In the genomic region with DNA sequence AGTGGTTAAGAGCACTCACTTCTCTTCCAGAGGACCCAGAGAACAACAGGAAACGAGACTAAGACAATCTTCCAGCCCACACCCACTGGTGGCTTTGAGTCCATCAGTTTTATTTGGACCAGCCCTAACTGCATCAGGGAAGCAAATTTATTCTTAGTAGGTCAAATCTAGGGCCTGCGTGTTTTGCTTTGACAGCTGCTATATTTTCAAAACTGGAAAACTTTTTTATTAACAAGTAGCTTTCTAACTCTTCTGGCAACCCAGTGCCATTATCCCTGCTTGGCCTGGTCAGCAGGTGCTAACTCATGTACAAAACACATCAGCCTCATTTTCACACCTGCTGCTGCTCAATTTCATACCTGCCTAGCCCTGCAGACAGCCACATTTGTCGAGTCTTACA, we compare ENCODE assay signal across 18 mouse cellular contexts.
"Had no signal": no experiment of that assay in that cellular context is flagged by ENCODE, and none has a peak within 500 bp of the region (broad histone marks: within the 10 kb centered on the region; RNA-seq: fewer than 3 reads in every experiment).

No protein-coding gene starts in this region.

- DNase-seq: lung, adult 18-20 months; lung, embryonic 14.5 days; lung, postnatal 10 days; lung, postnatal 4 days; midbrain, embryonic 14.5 days; retina, postnatal 1 day; right cerebral cortex, adult 18-20 months; right cerebral cortex, postnatal 25 days; right cerebral cortex, postnatal 4 days; spleen, adult 18-20 months; thymus, adult 18-20 months; thymus, postnatal 14 days; thymus, postnatal 36 days had no signal

- H3K4me3 ChIP-seq: midbrain, embryonic 10.5 days; midbrain, embryonic 12.5 days; myocyte; neural tube, embryonic 13.5 days; neural tube, embryonic 15.5 days had no signal

- H3K4me1 ChIP-seq: midbrain, embryonic 10.5 days; midbrain, embryonic 12.5 days; neural tube, embryonic 13.5 days had no signal

- H3K27ac ChIP-seq: midbrain, embryonic 10.5 days; midbrain, embryonic 12.5 days; neural tube, embryonic 13.5 days; neural tube, embryonic 15.5 days had no signal

- H3K36me3 ChIP-seq: midbrain, embryonic 10.5 days; midbrain, embryonic 12.5 days; neural tube, embryonic 13.5 days; neural tube, embryonic 15.5 days had no signal

- H3K27me3 ChIP-seq: midbrain, embryonic 12.5 days; neural tube, embryonic 13.5 days; neural tube, embryonic 15.5 days had no signal

- H3K9ac ChIP-seq: lung, embryonic 14.5 days; midbrain, embryonic 12.5 days; neural tube, embryonic 13.5 days; neural tube, embryonic 15.5 days had no signal
